Mouse (Mus musculus) neural tube, embryonic 12.5 days (tissue): ENCODE results near the gene Kirrel3. TPM values are rescaled to one million over a fixed set of nuclear protein-coding genes. Genes with fewer than 3 reads are reported as not detected.

Experiments used
- ATAC-seq: fragments of 200-750 bp; cut with Nextera tagmentation; 2 replicates; pipeline ENCODE4 v1.8.0; 2017; ENCODE audit warnings: low read depth, mild to moderate bottlenecking, moderate TSS enrichment, moderate library complexity; ENCODE audit not compliant: low FRiP score
- H3K27ac ChIP-seq: fragments of 300-500 bp; sonication (generic); 2 replicates; pipeline ENCODE4 v1.5.1; 2016
- H3K27me3 ChIP-seq: fragments of 300-500 bp; sonication (generic); replicated peaks from 2 replicates; pipeline ENCODE4 v1.6.1; 2016; ENCODE audit warnings: mild to moderate bottlenecking
- H3K36me3 ChIP-seq: fragments of 300-500 bp; sonication (generic); 2 replicates; pipeline ENCODE4 v1.6.1; 2016; ENCODE audit warnings: mild to moderate bottlenecking
- H3K4me1 ChIP-seq: fragments of 300-500 bp; sonication (generic); 2 replicates; pipeline ENCODE4 v1.6.1; 2016
- H3K4me2 ChIP-seq: fragments of 300-500 bp; sonication (generic); replicated peaks from 2 replicates; pipeline ENCODE4 v1.6.1; 2016; ENCODE audit warnings: mild to moderate bottlenecking
- H3K4me3 ChIP-seq: fragments of 300-500 bp; sonication (generic); 2 replicates; pipeline ENCODE4 v1.5.1; 2016
- H3K9ac ChIP-seq: fragments of 300-500 bp; sonication (generic); 2 replicates; pipeline ENCODE4 v1.6.1; 2016; ENCODE audit warnings: mild to moderate bottlenecking
- H3K9me3 ChIP-seq: fragments of 300-500 bp; sonication (generic); 2 replicates; pipeline ENCODE4 v1.6.1; 2016; ENCODE audit warnings: mild to moderate bottlenecking
- whole genome bisulfite sequencing: fragments of 180-500 bp; shearing (Covaris S2); methylation state at CpG from one replicate; pipeline ENCODE4 v1.1.7; 2016; 5-methylcytosine and 5-hydroxymethylcytosine counted together
- polyA plus RNA-seq: library from polyadenylated mRNA; unstranded; fragments of >200 nt; fragmentation: Nextera tagmentation; extraction: Ambion mirVana; gene quantifications from 2 replicates; pipeline ENCODE4 v1.2.1, GENCODE M21; 2016

Kirrel3 gene
- polyA plus RNA-seq, 1 experiment from 2014 or later, result 12.7 TPM

DNA sequence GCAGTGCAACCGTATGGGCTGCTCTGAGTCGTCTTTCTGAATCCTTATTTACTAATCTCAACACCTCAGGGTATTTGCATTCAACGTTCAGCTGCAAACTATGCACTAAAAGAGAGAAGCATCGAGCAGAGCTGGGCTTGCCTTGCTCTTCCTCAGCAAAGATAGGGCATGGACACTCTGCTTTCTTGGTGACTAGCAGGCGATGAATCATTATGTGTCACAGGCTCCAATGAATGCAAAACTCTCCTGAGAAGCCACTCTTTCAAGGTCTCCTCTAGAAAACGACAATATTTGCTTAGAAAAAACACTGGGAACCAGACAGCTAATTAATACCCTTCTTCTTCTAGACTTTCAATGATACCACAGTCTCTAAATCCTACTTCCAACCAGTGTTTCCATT lies 223.0 kb downstream of the Kirrel3 start:
- Histone ChIP-seq H3K9me3 (no peaks in the 10 kb centered on the region), H3K9ac (no peak overlapping the region), H3K4me2 (no peak overlapping the region), H3K36me3 (no peaks in the 10 kb centered on the region), H3K4me1 (peaks cover 4% of the 10 kb centered on the region), H3K27me3 (no peaks in the 10 kb centered on the region), H3K27ac (no peak overlapping the region), H3K4me3 (no peak overlapping the region)
- ATAC-seq, result no peak
- WGBS, result 91% methylated on average over 6 of the region's 6 CpGs

DNA sequence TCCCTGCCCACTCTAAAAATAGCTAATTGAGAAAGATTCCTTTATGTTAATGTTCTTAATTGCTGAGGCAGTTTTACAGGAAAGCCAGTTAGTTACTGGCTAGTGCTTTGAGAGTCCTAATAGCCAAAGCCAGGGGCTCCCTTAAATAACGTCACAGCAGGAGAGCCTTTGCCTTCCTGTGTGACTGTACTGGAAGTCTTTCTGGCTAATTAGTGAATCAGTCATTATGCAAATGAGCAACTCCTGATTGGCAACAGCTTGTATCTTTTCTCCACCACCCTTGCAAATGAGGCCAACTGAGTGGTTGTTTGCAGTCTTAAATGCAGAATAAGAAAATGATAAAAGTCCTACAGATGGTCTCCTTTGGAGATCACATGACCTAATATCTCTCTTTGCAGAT lies 226.3 kb downstream of the Kirrel3 start:
- no peak overlapping the region for H3K9ac ChIP-seq
- ATAC-seq, result peak; percentile 75
- no peak overlapping the region for H3K27ac ChIP-seq
- H3K4me2 ChIP-seq, result no peak overlapping the region
- H3K36me3 ChIP-seq, result no peaks in the 10 kb centered on the region
- no peak overlapping the region for H3K4me3 ChIP-seq
- no peaks in the 10 kb centered on the region for H3K9me3 ChIP-seq
- no peaks in the 10 kb centered on the region for H3K27me3 ChIP-seq
- 14% methylated on average over 1 of the region's 1 CpGs for WGBS
- peaks cover 4% of the 10 kb centered on the region for H3K4me1 ChIP-seq

DNA sequence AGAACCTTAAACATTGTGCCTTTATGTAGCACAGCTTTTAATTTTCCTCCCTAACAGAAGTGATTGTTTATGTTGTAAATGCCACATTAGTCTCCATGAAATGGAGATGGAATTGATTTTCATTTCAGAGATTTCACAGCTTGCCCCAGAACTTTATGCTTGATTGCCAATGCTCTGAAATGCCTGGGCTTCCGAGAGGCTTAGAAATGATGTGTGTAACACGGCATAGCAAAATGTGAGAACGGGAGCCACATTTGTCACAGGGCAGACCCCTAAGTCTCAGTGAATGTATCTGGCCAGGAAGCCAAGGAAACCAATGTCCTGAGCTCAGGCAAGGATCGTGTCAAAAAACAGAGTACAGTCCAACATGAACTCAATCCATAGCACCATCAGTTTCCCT lies 227.3 kb downstream of the Kirrel3 start:
- no peak for ATAC-seq
- Histone ChIP-seq H3K4me3 (no peak overlapping the region), H3K4me1 (peaks cover 4% of the 10 kb centered on the region), H3K36me3 (no peaks in the 10 kb centered on the region), H3K27me3 (no peaks in the 10 kb centered on the region), H3K9ac (no peak overlapping the region), H3K27ac (no peak overlapping the region), H3K9me3 (no peaks in the 10 kb centered on the region), H3K4me2 (no peak overlapping the region)
- WGBS, result 57% methylated on average over 4 of the region's 4 CpGs

DNA sequence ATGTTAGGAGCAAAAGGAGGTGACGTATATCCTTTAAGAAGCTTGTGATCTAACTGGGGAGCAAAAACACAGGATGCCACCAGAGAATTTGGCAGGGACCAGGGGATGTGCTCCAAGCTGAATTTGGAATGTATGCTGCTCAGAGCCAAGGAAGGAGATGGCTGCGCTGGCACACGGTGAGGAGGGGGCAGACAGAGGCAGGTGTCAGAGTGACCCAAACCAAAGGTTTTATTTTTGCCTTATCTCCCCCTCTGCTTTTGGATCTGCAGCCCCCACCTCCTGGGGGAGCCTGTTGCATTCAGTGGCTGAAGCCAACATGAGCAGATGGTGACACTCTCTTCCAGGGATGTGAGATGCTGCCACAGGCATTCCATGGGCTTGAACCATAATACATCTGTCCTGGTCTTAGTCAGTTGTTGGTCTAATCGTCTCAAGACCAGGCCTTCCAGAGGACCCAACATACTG lies 227.8 kb downstream of the Kirrel3 start:
- no peak overlapping the region for H3K27ac ChIP-seq
- no peak overlapping the region for H3K4me2 ChIP-seq
- ATAC-seq, result no peak
- WGBS, result 88% methylated on average over 4 of the region's 4 CpGs
- no peaks in the 10 kb centered on the region for H3K36me3 ChIP-seq
- H3K27me3 ChIP-seq, result no peaks in the 10 kb centered on the region
- peaks cover 4% of the 10 kb centered on the region for H3K4me1 ChIP-seq
- H3K4me3 ChIP-seq, result no peak overlapping the region
- H3K9ac ChIP-seq, result no peak overlapping the region
- H3K9me3 ChIP-seq, result no peaks in the 10 kb centered on the region

DNA sequence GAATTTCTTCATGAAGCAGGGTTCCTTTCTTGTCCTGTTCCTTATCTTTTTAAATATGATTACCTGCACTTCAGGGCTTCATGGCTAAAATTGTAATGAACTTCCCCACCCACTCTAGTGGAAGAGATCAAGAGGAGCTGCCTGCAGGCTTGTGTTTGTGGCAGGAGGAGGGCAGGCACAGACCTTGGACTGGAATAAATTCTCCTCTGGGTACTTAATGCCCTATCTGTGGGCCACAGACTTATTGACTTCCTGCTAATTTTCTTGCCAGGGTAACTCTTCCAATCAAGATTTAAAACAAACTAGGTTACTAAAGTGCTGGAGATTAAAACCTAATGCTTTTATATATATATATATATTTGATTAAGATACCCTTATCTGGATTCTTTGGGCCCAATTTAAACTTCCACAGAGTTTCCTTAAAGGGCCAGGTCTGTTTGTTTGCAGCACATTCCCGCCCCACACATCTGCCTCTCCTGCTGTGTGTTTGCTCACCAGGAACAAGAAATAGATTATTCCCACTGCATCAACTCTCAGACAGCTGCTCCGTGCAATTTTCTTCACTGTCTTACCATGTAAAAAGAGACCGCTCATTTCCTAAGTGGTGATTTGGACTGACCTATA lies 229.4 kb downstream of the Kirrel3 start:
- Histone ChIP-seq H3K4me2 (no peak overlapping the region), H3K9ac (no peak overlapping the region), H3K9me3 (no peaks in the 10 kb centered on the region), H3K27ac (no peak overlapping the region), H3K4me1 (peaks cover 4% of the 10 kb centered on the region), H3K36me3 (no peaks in the 10 kb centered on the region), H3K27me3 (no peaks in the 10 kb centered on the region), H3K4me3 (no peak overlapping the region)
- no peak for ATAC-seq
- 54% methylated on average over 3 of the region's 3 CpGs for WGBS

DNA sequence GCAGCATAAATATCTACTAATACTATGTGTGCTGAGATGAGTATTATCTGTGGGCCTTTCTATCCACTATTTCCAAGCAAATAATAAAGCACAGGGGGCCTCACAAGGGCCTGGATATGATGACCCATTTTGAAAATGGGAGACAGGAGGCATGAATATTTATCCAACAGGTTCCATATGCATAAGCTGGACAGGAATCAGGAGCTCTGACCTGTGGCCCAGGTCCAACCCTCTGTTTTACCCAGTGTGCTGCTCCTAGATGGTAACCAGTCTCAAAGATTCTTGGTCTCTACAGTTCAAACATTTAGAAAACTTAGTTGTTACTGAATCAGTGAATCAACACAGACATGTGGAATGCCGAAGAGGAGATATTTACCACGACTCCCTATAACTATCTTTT lies 230.8 kb downstream of the Kirrel3 start:
- H3K4me2 ChIP-seq, result no peak overlapping the region
- H3K27ac ChIP-seq, result no peak overlapping the region
- no peaks in the 10 kb centered on the region for H3K36me3 ChIP-seq
- 92% methylated on average over 2 of the region's 2 CpGs for WGBS
- H3K9me3 ChIP-seq, result no peaks in the 10 kb centered on the region
- no peak for ATAC-seq
- no peak overlapping the region for H3K9ac ChIP-seq
- peaks cover 7% of the 10 kb centered on the region for H3K4me1 ChIP-seq
- no peak overlapping the region for H3K4me3 ChIP-seq
- no peaks in the 10 kb centered on the region for H3K27me3 ChIP-seq

DNA sequence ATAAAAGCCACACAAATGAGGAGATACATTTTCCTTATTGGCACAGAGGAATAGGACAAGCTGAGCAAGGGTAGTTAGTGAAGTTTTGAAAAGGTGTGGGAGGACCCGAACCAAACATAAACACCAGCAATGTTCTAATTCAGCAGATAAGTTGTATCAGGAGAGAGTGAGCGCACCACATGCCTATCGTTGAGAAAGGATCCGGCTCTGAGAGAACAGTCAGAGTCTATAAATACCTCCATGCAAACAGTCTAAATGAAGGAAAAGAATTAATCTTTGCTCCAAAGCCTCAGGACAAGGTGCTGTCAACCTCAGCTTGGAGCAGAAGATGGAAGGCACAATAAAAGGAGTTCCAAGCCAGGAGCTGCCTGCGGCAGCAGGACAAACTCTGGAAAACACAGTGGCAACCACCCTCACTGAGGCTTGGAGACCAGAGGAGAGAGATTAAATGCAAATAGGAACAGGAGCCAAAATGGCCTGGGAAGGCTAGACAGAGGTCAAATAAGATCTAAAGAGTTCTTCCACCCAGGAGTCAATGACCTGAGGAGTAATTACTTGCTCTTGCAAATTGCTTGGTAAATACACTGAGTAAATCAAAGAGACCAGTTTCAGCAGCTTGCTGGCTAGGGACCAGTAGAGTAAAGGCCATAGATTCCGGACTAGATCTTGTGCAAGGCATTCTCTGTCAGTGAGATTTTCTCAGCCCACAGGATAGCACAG lies 235.9 kb downstream of the Kirrel3 start:
- no peaks in the 10 kb centered on the region for H3K9me3 ChIP-seq
- no peak overlapping the region for H3K9ac ChIP-seq
- no peak overlapping the region for H3K27ac ChIP-seq
- no peaks in the 10 kb centered on the region for H3K27me3 ChIP-seq
- WGBS, result 20% methylated on average over 6 of the region's 6 CpGs
- ATAC-seq, result no peak
- H3K4me3 ChIP-seq, result no peak overlapping the region
- peaks cover 18% of the 10 kb centered on the region for H3K4me1 ChIP-seq
- no peak overlapping the region for H3K4me2 ChIP-seq
- H3K36me3 ChIP-seq, result no peaks in the 10 kb centered on the region

DNA sequence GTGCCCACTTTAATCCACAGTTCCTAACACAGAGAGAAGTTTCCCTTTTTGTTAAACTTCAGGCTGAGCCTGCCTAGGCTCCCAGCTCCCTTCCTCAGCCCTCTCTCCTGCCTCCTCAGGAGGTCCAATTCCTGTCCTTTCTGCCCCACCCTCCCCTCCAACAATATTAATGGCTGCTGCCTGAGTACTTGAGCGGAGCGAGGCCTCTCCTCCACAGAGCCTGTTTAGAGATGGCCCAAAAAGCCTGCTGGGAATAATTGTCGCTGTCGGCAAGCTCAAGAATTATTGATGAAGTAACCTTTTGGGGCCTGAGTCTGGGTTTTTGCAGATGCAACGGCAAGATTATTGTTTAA lies 236.5 kb downstream of the Kirrel3 start:
- Histone ChIP-seq H3K9ac (no peak overlapping the region), H3K4me3 (no peak overlapping the region), H3K4me2 (no peak overlapping the region), H3K27me3 (no peaks in the 10 kb centered on the region), H3K36me3 (no peaks in the 10 kb centered on the region), H3K9me3 (no peaks in the 10 kb centered on the region), H3K27ac (no peak overlapping the region), H3K4me1 (peaks cover 18% of the 10 kb centered on the region)
- WGBS, result 4% methylated on average over 5 of the region's 5 CpGs
- 0 out of 2 replicates have a peak, but pooled peaks have one; percentile 33 for ATAC-seq

DNA sequence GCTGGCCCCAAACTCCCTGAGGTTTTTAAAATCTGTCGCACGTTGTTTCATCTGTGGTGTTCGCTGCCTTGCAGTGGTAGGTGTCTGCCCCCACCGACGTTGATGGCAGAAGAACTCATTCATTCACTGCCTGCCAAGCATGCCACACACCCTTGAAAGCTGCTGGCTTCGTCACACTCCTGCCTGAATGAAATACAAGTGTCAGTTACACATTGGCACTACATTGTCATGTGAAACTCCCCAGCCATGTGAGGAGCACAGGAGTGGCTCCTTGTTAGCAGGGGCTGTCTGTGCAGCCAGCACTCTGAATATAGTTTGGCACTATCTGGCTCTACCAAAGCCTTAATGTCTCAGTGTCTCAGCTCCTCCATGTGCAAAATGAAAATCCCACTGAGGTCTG lies 246.8 kb downstream of the Kirrel3 start:
- Histone ChIP-seq H3K9ac (no peak overlapping the region), H3K27ac (no peak overlapping the region), H3K36me3 (no peaks in the 10 kb centered on the region), H3K9me3 (no peaks in the 10 kb centered on the region), H3K4me2 (no peak overlapping the region), H3K4me3 (no peak overlapping the region), H3K27me3 (0 out of 2 replicates have a peak, but pooled peaks cover 3% of the 10 kb centered on the region), H3K4me1 (no peaks in the 10 kb centered on the region)
- ATAC-seq, result no peak
- 70% methylated on average over 6 of the region's 6 CpGs for WGBS

DNA sequence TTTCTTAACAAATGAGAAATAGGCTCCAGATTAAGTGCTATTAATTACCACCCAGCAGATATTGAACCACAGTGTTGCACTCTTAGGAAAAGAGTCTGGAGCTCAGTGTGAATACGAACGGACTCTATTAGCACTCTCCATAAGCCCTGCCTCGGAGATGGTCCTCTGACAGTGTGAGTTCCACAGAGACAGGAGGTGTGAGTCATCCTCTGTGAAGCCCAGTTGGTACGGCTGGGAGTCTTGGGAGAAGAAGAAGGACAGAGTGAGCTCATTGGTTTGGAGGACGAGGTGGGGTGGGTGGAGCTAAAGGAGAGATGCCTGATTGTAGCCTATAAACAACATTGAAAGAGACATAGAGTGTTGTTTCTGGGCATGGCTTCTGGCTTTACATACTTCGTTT lies 247.9 kb downstream of the Kirrel3 start:
- H3K9ac ChIP-seq, result no peak overlapping the region
- no peak overlapping the region for H3K4me2 ChIP-seq
- no peaks in the 10 kb centered on the region for H3K9me3 ChIP-seq
- no peaks in the 10 kb centered on the region for H3K36me3 ChIP-seq
- H3K27me3 ChIP-seq, result no peaks in the 10 kb centered on the region
- H3K4me3 ChIP-seq, result no peak overlapping the region
- no peaks in the 10 kb centered on the region for H3K4me1 ChIP-seq
- no peak for ATAC-seq
- WGBS, result 79% methylated on average over 6 of the region's 6 CpGs
- no peak overlapping the region for H3K27ac ChIP-seq

DNA sequence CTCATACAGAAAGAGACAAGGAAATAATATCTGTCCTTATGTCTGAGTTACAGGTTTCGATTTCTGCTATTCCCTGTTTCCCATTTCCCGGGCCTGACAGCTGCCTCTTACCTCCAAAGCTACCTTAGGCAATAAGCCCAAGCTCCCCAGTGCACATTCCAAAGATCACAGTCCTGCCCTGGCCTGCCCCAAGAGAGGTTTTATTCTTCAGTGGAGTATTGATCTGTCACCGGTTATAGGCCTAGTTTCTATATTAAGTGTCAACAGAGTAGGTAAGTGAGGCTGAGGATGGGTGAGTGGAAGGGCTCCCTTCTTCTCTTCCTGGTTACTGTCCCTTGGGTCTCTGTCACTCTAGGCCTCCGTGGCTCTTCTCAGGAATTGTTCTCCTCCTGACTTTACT lies 249.3 kb downstream of the Kirrel3 start:
- H3K4me2 ChIP-seq, result no peak overlapping the region
- ATAC-seq, result no peak
- H3K4me3 ChIP-seq, result no peak overlapping the region
- no peaks in the 10 kb centered on the region for H3K27me3 ChIP-seq
- no peaks in the 10 kb centered on the region for H3K9me3 ChIP-seq
- no peaks in the 10 kb centered on the region for H3K36me3 ChIP-seq
- no peak overlapping the region for H3K27ac ChIP-seq
- no peaks in the 10 kb centered on the region for H3K4me1 ChIP-seq
- 85% methylated on average over 4 of the region's 4 CpGs for WGBS
- no peak overlapping the region for H3K9ac ChIP-seq

DNA sequence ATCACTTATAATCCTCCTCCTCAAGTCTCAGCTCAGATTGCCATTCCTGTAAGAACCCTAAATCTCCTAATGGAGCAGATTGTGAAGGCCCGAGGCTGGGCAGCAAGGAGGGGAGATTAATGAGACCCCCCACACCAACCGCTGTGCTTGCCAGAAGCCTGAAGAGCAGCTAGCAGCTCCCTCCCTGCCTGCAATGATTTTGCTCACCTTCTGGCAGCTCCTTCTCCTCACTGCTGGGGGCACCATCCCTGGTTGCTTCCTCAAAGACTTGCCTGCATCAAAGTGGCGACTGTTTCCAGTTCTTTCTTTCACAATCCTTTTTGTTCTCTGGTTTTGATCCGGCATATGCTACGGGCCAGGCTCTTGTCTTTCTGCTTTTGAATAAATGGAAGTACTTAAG lies 253.7 kb downstream of the Kirrel3 start:
- no peak for ATAC-seq
- Histone ChIP-seq H3K4me2 (no peak overlapping the region), H3K9me3 (no peaks in the 10 kb centered on the region), H3K27ac (no peak overlapping the region), H3K27me3 (no peaks in the 10 kb centered on the region), H3K4me3 (no peak overlapping the region), H3K4me1 (no peaks in the 10 kb centered on the region), H3K36me3 (no peaks in the 10 kb centered on the region), H3K9ac (no peak overlapping the region)
- 61% methylated on average over 5 of the region's 5 CpGs for WGBS

DNA sequence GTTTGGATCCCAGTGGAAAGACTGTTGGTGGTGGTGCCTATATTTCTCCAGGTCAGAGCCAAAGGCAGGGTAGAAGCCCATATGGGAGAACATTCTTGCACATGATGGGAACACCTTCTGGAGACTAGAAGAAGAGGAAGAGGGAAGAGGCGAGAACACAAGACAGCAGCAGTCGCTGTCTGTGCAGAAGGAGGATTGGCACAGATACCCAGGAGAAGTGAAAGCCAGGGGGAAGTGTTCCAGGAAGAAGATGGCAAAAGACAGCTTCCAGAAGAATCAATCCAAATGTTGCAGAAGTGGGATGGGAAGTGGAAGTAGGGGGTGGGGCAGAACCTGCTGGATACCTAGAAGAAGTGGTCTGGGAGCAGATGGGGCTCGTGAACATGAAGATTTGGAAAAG lies 255.1 kb downstream of the Kirrel3 start:
- Histone ChIP-seq H3K4me3 (no peak overlapping the region), H3K27me3 (no peaks in the 10 kb centered on the region), H3K27ac (no peak overlapping the region), H3K9me3 (no peaks in the 10 kb centered on the region), H3K9ac (no peak overlapping the region), H3K4me2 (no peak overlapping the region), H3K36me3 (no peaks in the 10 kb centered on the region), H3K4me1 (no peaks in the 10 kb centered on the region)
- no peak for ATAC-seq
- 78% methylated on average over 3 of the region's 3 CpGs for WGBS
